Mouse (Mus musculus): ENCODE data around the gene Cdhr3. TPM values are rescaled to one million over a fixed set of nuclear protein-coding genes. Genes with fewer than 3 reads are reported as not detected.

The Cdhr3 gene
- polyA plus RNA-seq, 1 experiment from 2014 or later, result not detected

DNA sequence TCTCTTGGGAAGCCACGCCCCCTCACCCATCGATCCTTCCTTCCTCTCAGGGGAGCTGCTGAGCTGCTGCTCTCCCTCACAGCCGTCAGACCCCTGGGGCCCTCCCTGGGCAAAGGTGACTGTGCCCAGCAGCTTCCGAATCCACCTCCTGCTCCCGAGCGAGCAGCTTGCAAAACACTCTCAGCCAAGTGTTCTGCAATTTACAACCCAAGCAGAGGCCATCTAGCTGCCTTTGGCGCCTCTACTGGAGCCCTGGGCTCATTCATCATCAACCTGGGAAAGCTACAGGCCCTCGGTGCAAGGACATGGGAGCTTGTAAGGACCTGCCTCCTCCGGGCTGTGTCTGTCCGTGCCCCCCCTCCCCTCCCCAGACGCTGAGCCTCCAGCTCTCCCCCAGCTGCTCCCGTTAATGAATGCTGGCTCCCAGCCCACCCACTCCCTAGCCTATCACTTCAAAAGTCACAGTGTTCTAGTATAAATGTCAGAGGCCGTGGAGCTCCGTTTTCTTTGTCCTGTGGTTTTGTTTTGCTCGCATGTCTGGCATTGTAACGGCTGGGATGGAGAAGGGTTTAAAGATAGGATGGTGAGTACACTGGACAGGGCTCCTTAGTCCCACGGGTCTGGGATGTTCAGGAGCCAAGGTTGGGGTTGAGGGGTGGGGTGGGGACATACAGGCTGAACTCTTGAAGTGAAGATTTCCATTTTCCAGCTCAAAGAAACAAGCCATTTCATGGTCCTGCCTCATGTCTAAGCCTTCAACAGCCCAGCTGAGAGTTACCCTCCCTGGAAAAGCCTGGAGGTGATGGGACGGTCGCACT lies 35.2 kb downstream of the Cdhr3 start:
- H3K9ac ChIP-seq (replicated peaks; ENCODE audit: low read length), result peak overlapping the region; percentile 44
- no peaks in the 10 kb centered on the region; the same call in 1 of the 2 replicates for H3K4me1 ChIP-seq (ENCODE audit: control insufficient read depth, insufficient read depth, low read length)
- DNase-seq (ENCODE audit: low spot score) (peak; percentile 73), ATAC-seq (replicated peaks; ENCODE audit: insufficient number of reproducible peaks, low FRiP score, low TSS enrichment, low read depth) (peak; percentile 75)
- H3K4me3 ChIP-seq (ENCODE audit: low read depth, low read length), result peak overlapping the region; percentile 19; the same call in 1 of the 2 replicates
- H3K9me3 ChIP-seq (replicated peaks; ENCODE audit: control insufficient read depth, low read length), result no peaks in the 10 kb centered on the region
- peak overlapping the region; percentile 50 for H3K4me2 ChIP-seq (ENCODE audit: low read depth, low read length)
- no peaks in the 10 kb centered on the region for H3K36me3 ChIP-seq (replicated peaks; ENCODE audit: control insufficient read depth, insufficient read depth, low read depth, low read length)
- H3K27ac ChIP-seq (replicated peaks; ENCODE audit: low read depth, low read length), result no peak overlapping the region
- 14% methylated on average over 19 of the region's 19 CpGs for WGBS
- H3K27me3 ChIP-seq (ENCODE audit: control insufficient read depth, insufficient read depth, low read length), result no peaks in the 10 kb centered on the region

DNA sequence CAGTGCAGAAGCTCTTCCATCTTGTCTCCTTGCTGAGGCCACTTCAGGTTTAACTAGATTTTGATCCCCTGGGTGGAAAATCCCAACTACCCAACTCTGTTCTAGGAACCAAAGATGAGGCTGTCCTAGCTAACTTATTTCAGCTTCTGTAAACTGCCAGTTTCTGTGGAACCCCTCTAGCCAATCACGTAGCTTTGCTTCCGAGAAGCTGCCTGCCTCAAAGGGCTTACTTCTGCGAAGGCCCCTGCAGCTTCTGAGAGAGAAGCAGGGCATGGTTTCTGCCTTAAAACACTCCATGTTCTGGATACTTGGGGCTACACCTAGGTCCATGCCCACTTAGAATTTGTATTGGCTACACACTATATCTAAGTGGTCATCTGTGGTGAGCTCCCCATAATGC lies 36.1 kb downstream of the Cdhr3 start:
- no peaks in the 10 kb centered on the region; the same call in 1 of the 2 replicates for H3K4me1 ChIP-seq (ENCODE audit: control insufficient read depth, insufficient read depth, low read length)
- H3K36me3 ChIP-seq (replicated peaks; ENCODE audit: control insufficient read depth, insufficient read depth, low read depth, low read length), result no peaks in the 10 kb centered on the region
- H3K9ac ChIP-seq (replicated peaks; ENCODE audit: low read length), result no peak overlapping the region; the same call in 1 of the 2 replicates
- DNase-seq (ENCODE audit: low spot score) (no peak), ATAC-seq (replicated peaks; ENCODE audit: insufficient number of reproducible peaks, low FRiP score, low TSS enrichment, low read depth) (no peak)
- 45% methylated on average over 3 of the region's 3 CpGs for WGBS
- no peaks in the 10 kb centered on the region for H3K27me3 ChIP-seq (ENCODE audit: control insufficient read depth, insufficient read depth, low read length)
- no peak overlapping the region for H3K4me3 ChIP-seq (ENCODE audit: low read depth, low read length)
- H3K9me3 ChIP-seq (replicated peaks; ENCODE audit: control insufficient read depth, low read length), result no peaks in the 10 kb centered on the region
- no peak overlapping the region for H3K27ac ChIP-seq (replicated peaks; ENCODE audit: low read depth, low read length)
- H3K4me2 ChIP-seq (ENCODE audit: low read depth, low read length), result no peak overlapping the region

GRCm38 (mm10) chr12:33056074-33056473 lies 36.6 kb downstream of the Cdhr3 start:
- no peaks in the 10 kb centered on the region for H3K27me3 ChIP-seq (ENCODE audit: control insufficient read depth, insufficient read depth, low read length)
- no peak overlapping the region for H3K4me2 ChIP-seq (ENCODE audit: low read depth, low read length)
- H3K4me1 ChIP-seq (ENCODE audit: control insufficient read depth, insufficient read depth, low read length), result no peaks in the 10 kb centered on the region
- H3K4me3 ChIP-seq (ENCODE audit: low read depth, low read length), result no peak overlapping the region
- H3K27ac ChIP-seq (replicated peaks; ENCODE audit: low read depth, low read length), result no peak overlapping the region
- DNase-seq (ENCODE audit: low spot score) (no peak), ATAC-seq (replicated peaks; ENCODE audit: insufficient number of reproducible peaks, low FRiP score, low TSS enrichment, low read depth) (no peak)
- no peaks in the 10 kb centered on the region for H3K9me3 ChIP-seq (replicated peaks; ENCODE audit: control insufficient read depth, low read length)
- H3K36me3 ChIP-seq (replicated peaks; ENCODE audit: control insufficient read depth, insufficient read depth, low read depth, low read length), result no peaks in the 10 kb centered on the region
- 80% methylated on average over 6 of the region's 6 CpGs for WGBS
- no peak overlapping the region for H3K9ac ChIP-seq (replicated peaks; ENCODE audit: low read length)

DNA sequence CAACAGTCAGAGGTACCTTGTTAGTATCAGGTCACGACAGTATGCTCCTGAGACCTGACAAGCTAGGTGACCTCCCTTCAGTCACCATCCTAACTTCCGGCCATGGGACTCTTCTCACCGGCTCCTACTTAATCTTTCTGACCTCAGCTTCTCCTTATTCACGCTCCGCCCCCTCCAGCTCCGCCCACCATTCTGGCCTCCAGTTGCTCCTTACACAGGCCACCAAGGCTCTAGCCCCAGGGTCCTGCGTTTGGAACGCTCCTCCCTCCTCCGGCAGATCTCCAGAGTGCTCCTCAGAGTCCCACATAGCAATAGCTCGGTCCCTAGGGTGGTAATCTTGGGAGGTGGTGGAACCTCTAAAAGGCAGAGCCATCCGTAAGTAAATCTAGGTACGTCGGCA lies 38.9 kb downstream of the Cdhr3 start:
- no peak for DNase-seq (ENCODE audit: low spot score)
- Histone ChIP-seq H3K4me3 (ENCODE audit: low read depth, low read length) (no peak overlapping the region), H3K9ac (replicated peaks; ENCODE audit: low read length) (no peak overlapping the region), H3K36me3 (replicated peaks; ENCODE audit: control insufficient read depth, insufficient read depth, low read depth, low read length) (no peaks in the 10 kb centered on the region), H3K4me1 (ENCODE audit: control insufficient read depth, insufficient read depth, low read length) (no peaks in the 10 kb centered on the region), H3K27me3 (ENCODE audit: control insufficient read depth, insufficient read depth, low read length) (no peaks in the 10 kb centered on the region), H3K9me3 (replicated peaks; ENCODE audit: control insufficient read depth, low read length) (no peaks in the 10 kb centered on the region), H3K27ac (replicated peaks; ENCODE audit: low read depth, low read length) (no peak overlapping the region), H3K4me2 (ENCODE audit: low read depth, low read length) (no peak overlapping the region)
- 65% methylated on average over 13 of the region's 13 CpGs for WGBS
- ATAC-seq (replicated peaks; ENCODE audit: insufficient number of reproducible peaks, low FRiP score, low TSS enrichment, low read depth), result no peak

DNA sequence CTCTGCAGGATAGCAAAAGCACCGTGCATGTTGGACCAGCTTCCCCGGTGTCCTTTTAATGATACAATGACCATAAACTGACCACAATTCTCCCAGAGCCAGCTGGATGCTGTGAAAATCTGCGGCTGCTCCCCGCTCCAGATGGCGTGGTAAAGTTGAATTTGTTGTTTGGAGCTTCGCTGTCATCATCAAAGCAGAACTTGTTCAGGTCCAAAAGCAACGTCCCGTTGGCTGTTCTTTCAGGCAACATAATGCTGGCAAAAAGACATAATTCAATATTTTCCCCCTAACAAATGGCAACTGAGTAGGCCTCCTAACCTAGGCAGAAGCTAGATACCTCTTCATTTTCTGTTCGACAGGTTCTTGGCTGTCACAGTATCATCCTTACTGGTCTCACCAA lies 39.4 kb downstream of the Cdhr3 start:
- no peaks in the 10 kb centered on the region for H3K4me1 ChIP-seq (ENCODE audit: control insufficient read depth, insufficient read depth, low read length)
- ATAC-seq (replicated peaks; ENCODE audit: insufficient number of reproducible peaks, low FRiP score, low TSS enrichment, low read depth) (no peak), DNase-seq (ENCODE audit: low spot score) (no peak)
- no peaks in the 10 kb centered on the region for H3K9me3 ChIP-seq (replicated peaks; ENCODE audit: control insufficient read depth, low read length)
- H3K36me3 ChIP-seq (replicated peaks; ENCODE audit: control insufficient read depth, insufficient read depth, low read depth, low read length), result no peaks in the 10 kb centered on the region
- H3K4me3 ChIP-seq (ENCODE audit: low read depth, low read length), result no peak overlapping the region
- H3K27me3 ChIP-seq (ENCODE audit: control insufficient read depth, insufficient read depth, low read length), result no peaks in the 10 kb centered on the region
- no peak overlapping the region for H3K9ac ChIP-seq (replicated peaks; ENCODE audit: low read length)
- H3K27ac ChIP-seq (replicated peaks; ENCODE audit: low read depth, low read length), result no peak overlapping the region
- no peak overlapping the region for H3K4me2 ChIP-seq (ENCODE audit: low read depth, low read length)
- WGBS, result 88% methylated on average over 9 of the region's 9 CpGs

GRCm38 (mm10) chr12:33048391-33048790 lies 44.3 kb downstream of the Cdhr3 start:
- H3K27ac ChIP-seq (replicated peaks; ENCODE audit: low read depth, low read length), result no peak overlapping the region
- no peaks in the 10 kb centered on the region for H3K9me3 ChIP-seq (replicated peaks; ENCODE audit: control insufficient read depth, low read length)
- no peak for DNase-seq (ENCODE audit: low spot score)
- H3K36me3 ChIP-seq (replicated peaks; ENCODE audit: control insufficient read depth, insufficient read depth, low read depth, low read length), result no peaks in the 10 kb centered on the region
- no peak overlapping the region for H3K4me2 ChIP-seq (ENCODE audit: low read depth, low read length)
- H3K4me3 ChIP-seq (ENCODE audit: low read depth, low read length), result no peak overlapping the region
- WGBS, result 81% methylated on average over 3 of the region's 3 CpGs
- ATAC-seq (replicated peaks; ENCODE audit: insufficient number of reproducible peaks, low FRiP score, low TSS enrichment, low read depth), result no peak
- no peak overlapping the region for H3K9ac ChIP-seq (replicated peaks; ENCODE audit: low read length)
- no peaks in the 10 kb centered on the region for H3K27me3 ChIP-seq (ENCODE audit: control insufficient read depth, insufficient read depth, low read length)
- H3K4me1 ChIP-seq (ENCODE audit: control insufficient read depth, insufficient read depth, low read length), result no peaks in the 10 kb centered on the region

DNA sequence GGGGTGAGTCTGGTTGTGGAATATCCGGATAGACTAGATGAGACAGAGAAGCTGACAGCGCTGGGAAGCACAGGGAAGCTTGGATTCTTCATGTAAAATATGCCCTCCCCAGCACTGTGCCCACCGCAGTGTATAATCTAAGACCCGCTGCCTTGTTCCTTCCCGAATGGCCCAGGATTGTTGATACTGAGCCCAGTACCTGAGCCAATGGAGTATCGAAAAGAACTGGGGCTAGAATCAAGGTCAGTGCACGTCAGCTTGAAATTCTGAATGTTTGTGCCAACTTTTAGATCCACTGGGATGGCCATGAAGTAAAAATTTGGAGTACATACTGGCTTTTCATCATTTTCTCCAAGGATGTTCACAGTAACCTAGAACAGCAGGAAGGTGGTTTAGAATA lies 46.2 kb downstream of the Cdhr3 start:
- no peak for DNase-seq (ENCODE audit: low spot score)
- WGBS, result 82% methylated on average over 7 of the region's 7 CpGs
- Histone ChIP-seq H3K27me3 (ENCODE audit: control insufficient read depth, insufficient read depth, low read length) (no peaks in the 10 kb centered on the region), H3K9me3 (replicated peaks; ENCODE audit: control insufficient read depth, low read length) (no peaks in the 10 kb centered on the region), H3K9ac (replicated peaks; ENCODE audit: low read length) (no peak overlapping the region), H3K4me3 (ENCODE audit: low read depth, low read length) (no peak overlapping the region), H3K4me1 (ENCODE audit: control insufficient read depth, insufficient read depth, low read length) (no peaks in the 10 kb centered on the region), H3K36me3 (replicated peaks; ENCODE audit: control insufficient read depth, insufficient read depth, low read depth, low read length) (no peaks in the 10 kb centered on the region), H3K4me2 (ENCODE audit: low read depth, low read length) (no peak overlapping the region), H3K27ac (replicated peaks; ENCODE audit: low read depth, low read length) (no peak overlapping the region)
- no peak for ATAC-seq (replicated peaks; ENCODE audit: insufficient number of reproducible peaks, low FRiP score, low TSS enrichment, low read depth)

GRCm38 (mm10) chr12:33045533-33046361 lies 46.9 kb downstream of the Cdhr3 start:
- H3K36me3 ChIP-seq (replicated peaks; ENCODE audit: control insufficient read depth, insufficient read depth, low read depth, low read length), result no peaks in the 10 kb centered on the region
- H3K27ac ChIP-seq (replicated peaks; ENCODE audit: low read depth, low read length), result no peak overlapping the region
- no peaks in the 10 kb centered on the region for H3K27me3 ChIP-seq (ENCODE audit: control insufficient read depth, insufficient read depth, low read length)
- no peaks in the 10 kb centered on the region for H3K9me3 ChIP-seq (replicated peaks; ENCODE audit: control insufficient read depth, low read length)
- no peak for ATAC-seq (replicated peaks; ENCODE audit: insufficient number of reproducible peaks, low FRiP score, low TSS enrichment, low read depth)
- no peak for DNase-seq (ENCODE audit: low spot score)
- no peaks in the 10 kb centered on the region for H3K4me1 ChIP-seq (ENCODE audit: control insufficient read depth, insufficient read depth, low read length)
- H3K4me2 ChIP-seq (ENCODE audit: low read depth, low read length), result no peak overlapping the region
- 50% methylated on average over 16 of the region's 16 CpGs for WGBS
- H3K4me3 ChIP-seq (ENCODE audit: low read depth, low read length), result no peak overlapping the region
- no peak overlapping the region for H3K9ac ChIP-seq (replicated peaks; ENCODE audit: low read length)
